Mouse (Mus musculus): ENCODE measurements around the gene Dut. TPM values are rescaled to one million over a fixed set of nuclear protein-coding genes. Genes with fewer than 3 reads are reported as not detected.

Gene Dut
- polyA plus RNA-seq, 1 experiment = 99.9 TPM

DNA sequence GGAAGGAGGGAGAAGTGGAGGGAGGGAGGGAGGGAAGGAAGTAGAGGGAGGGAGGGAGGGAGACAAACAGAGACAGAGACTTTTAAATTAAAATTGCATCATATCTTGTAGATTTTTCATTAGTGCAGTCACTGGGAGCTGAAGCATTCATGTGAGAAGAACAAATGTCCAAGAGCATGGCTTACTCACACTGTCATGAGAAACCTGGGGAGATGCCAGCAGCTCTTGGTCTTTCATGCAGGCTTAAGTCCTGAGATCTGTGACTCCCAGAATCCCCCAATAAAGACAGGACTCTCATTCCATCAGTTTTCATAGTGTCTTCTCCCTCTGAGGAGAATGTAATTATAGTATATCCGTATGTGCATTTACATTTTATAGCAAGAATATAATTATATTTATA, 28.4 kb upstream of the Dut start:
- Histone ChIP-seq H3K36me3 (ENCODE audit: control insufficient read depth, insufficient read depth) (no peaks in the 10 kb centered on the region), H3K4me3 (ENCODE audit: insufficient read depth, poor library complexity, severe bottlenecking) (no peak overlapping the region), H3ac (ENCODE audit: control insufficient read depth, insufficient read length, low read depth) (no peak overlapping the region), H3K79me2 (ENCODE audit: control insufficient read depth, insufficient read depth) (no peaks in the 10 kb centered on the region), H3K27me3 (ENCODE audit: control insufficient read depth, insufficient read depth, insufficient read length) (no peaks in the 10 kb centered on the region), H3K79me3 (ENCODE audit: low read depth) (no peaks in the 10 kb centered on the region)
- TF ChIP-seq FOSL1 (IDR thresholded peaks at IDR 0.05; ENCODE audit: insufficient read depth, low read length, poor library complexity, severe bottlenecking) (no peak), MYOG (IDR thresholded peaks at IDR 0.05; ENCODE audit: control insufficient read depth, extremely low read depth, insufficient read length) (no peak), CEBPB (IDR thresholded peaks at IDR 0.05; ENCODE audit: low read depth) (peak; percentile 5), USF1 (IDR thresholded peaks at IDR 0.05; ENCODE audit: low read depth) (no peak)

DNA sequence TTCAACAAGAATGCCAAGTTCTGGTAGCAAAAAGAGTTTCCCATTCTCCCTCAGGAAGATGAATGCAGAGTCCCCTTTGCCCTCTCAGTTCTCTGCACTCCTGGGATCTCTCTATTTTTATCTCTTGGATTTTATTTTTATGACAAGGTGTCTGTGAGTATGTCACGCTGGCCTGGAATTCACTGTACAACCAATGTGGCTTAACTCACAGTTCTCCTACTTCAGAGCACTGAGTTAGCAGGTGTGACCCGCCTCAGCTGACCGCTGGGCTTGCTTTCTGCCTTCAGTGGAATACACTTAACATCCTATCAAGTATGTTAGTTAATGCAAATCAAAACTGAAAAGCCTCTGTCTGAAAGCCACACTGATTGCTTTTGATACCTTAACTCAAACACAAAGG, 27.7 kb upstream of the Dut start:
- Histone ChIP-seq H3K4me3 (ENCODE audit: insufficient read depth, poor library complexity, severe bottlenecking) (no peak overlapping the region), H3ac (ENCODE audit: control insufficient read depth, insufficient read length, low read depth) (no peak overlapping the region), H3K36me3 (ENCODE audit: control insufficient read depth, insufficient read depth) (no peaks in the 10 kb centered on the region), H3K79me2 (ENCODE audit: control insufficient read depth, insufficient read depth) (no peaks in the 10 kb centered on the region), H3K79me3 (ENCODE audit: low read depth) (no peaks in the 10 kb centered on the region), H3K27me3 (ENCODE audit: control insufficient read depth, insufficient read depth, insufficient read length) (no peaks in the 10 kb centered on the region)
- TF ChIP-seq MYOD1 (IDR thresholded peaks at IDR 0.05; ENCODE audit: control insufficient read depth, insufficient read length, low read depth) (no peak), CTCF (IDR thresholded peaks at IDR 0.05; ENCODE audit: control insufficient read depth, insufficient read depth, insufficient read length) (no peak), CEBPB (IDR thresholded peaks at IDR 0.05; ENCODE audit: low read depth) (no peak), FOSL1 (IDR thresholded peaks at IDR 0.05; ENCODE audit: insufficient read depth, low read length, poor library complexity, severe bottlenecking) (no peak), MAX (IDR thresholded peaks at IDR 0.05) (no peak), USF1 (IDR thresholded peaks at IDR 0.05; ENCODE audit: low read depth) (no peak), MYOG (IDR thresholded peaks at IDR 0.05; ENCODE audit: control insufficient read depth, extremely low read depth, insufficient read length) (no peak)

DNA sequence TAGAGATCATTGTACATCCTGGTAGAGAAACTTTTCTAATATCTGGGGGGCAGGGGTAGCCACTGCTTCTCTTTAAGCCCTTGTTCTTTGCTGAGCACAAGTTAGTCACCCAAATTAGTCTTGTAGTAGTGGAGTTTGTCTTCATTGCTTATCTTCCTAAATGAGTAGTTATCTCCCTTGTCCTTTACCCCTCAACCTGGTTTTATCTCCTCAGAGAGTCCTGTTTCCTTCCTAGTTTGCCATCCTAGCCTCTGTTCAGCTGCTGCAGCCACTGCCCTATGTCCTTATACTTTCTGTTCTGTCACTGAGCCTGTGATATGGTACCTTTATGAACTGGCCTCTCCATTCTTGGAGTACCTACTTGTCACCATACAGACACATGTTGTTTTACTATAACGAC, 25.3 kb upstream of the Dut start:
- Histone ChIP-seq H3K79me3 (ENCODE audit: low read depth) (no peaks in the 10 kb centered on the region), H3ac (ENCODE audit: control insufficient read depth, insufficient read length, low read depth) (no peak overlapping the region), H3K79me2 (ENCODE audit: control insufficient read depth, insufficient read depth) (no peaks in the 10 kb centered on the region), H3K36me3 (ENCODE audit: control insufficient read depth, insufficient read depth) (no peaks in the 10 kb centered on the region), H3K27me3 (ENCODE audit: control insufficient read depth, insufficient read depth, insufficient read length) (no peaks in the 10 kb centered on the region), H3K4me3 (ENCODE audit: insufficient read depth, poor library complexity, severe bottlenecking) (no peak overlapping the region)
- TF ChIP-seq USF1 (IDR thresholded peaks at IDR 0.05; ENCODE audit: low read depth) (no peak), FOSL1 (IDR thresholded peaks at IDR 0.05; ENCODE audit: insufficient read depth, low read length, poor library complexity, severe bottlenecking) (no peak), CEBPB (IDR thresholded peaks at IDR 0.05; ENCODE audit: low read depth) (no peak), MYOD1 (IDR thresholded peaks at IDR 0.05; ENCODE audit: control insufficient read depth, insufficient read length, low read depth) (no peak), CTCF (IDR thresholded peaks at IDR 0.05; ENCODE audit: control insufficient read depth, insufficient read depth, insufficient read length) (no peak)

DNA sequence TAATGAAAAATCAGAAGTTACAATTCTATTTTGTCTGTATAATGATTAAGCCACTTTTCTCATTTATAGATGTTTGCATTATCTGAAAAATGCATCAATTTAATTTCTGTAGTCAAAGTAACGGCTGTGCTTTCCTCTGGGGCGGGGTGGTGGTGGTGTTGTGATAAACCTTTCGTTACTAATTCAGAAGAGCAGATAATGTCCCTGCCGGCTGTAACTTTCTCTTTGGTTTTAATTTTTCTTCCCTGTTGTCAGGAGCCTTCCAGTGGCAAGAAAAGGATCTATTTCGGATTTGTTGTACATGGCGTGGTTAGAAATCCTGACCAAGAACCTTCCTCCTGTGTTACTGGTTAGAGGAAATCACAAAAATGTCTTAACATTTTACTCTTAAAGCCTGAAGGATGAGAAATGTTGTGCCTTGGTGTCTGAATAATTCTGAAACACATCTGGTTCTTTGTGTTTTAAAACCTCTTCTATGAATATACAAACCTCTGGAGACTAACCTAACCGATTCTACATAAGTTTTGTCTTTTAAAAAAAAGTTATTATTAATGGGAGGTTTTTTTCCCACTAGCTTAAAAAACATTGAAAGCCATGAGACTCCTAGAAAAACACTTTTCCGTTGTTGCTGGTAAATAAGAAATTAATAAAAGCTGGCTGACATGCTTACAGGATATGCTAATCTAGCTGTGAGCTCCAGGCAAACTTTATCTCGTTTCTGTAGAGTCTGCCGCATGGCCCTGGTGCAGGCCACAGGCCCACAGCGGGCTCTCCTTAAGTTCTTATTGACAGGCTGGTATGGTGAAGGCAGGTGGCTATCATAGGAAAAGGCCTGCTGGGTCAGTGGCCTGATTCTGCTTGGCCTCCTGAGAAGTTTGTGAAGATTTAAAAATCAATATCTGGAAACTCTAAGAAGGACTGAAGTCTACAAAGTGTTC, 18.2 kb upstream of the Dut start:
- no peak overlapping the region for H3K4me3 ChIP-seq (ENCODE audit: insufficient read depth, poor library complexity, severe bottlenecking)
- TF ChIP-seq FOSL1 (IDR thresholded peaks at IDR 0.05; ENCODE audit: insufficient read depth, low read length, poor library complexity, severe bottlenecking) (no peak), CEBPB (IDR thresholded peaks at IDR 0.05; ENCODE audit: low read depth) (no peak), MAX (IDR thresholded peaks at IDR 0.05) (no peak), USF1 (IDR thresholded peaks at IDR 0.05; ENCODE audit: low read depth) (no peak), MYOG (IDR thresholded peaks at IDR 0.05; ENCODE audit: control insufficient read depth, extremely low read depth, insufficient read length) (no peak)
- no peaks in the 10 kb centered on the region for H3K79me2 ChIP-seq (ENCODE audit: control insufficient read depth, insufficient read depth)
- H3K79me3 ChIP-seq (ENCODE audit: low read depth) = no peaks in the 10 kb centered on the region
- H3K27me3 ChIP-seq (ENCODE audit: control insufficient read depth, insufficient read depth, insufficient read length) = no peaks in the 10 kb centered on the region
- H3K36me3 ChIP-seq (ENCODE audit: control insufficient read depth, insufficient read depth) = no peaks in the 10 kb centered on the region
- H3ac ChIP-seq (ENCODE audit: control insufficient read depth, insufficient read length, low read depth) = no peak overlapping the region

DNA sequence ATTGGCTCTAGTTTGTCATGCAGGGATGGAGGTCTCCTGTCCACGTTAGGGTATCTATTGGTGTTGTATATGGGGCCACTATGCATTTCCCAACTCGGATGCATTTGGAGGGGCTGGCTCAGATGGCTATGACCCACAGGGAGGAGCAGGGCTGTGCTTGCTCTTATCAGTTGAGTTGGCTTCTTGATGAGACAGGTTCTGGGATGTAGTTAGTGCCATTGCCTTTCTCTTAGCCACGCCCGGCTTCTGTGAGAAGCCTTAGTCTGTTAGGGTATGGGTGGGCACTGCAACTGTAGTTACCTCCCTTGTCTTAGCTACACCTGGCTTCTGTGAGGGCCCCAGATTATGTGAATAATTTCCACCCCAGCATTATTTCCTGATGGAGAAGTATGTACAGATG, 14.8 kb upstream of the Dut start:
- Histone ChIP-seq H3K27me3 (ENCODE audit: control insufficient read depth, insufficient read depth, insufficient read length) (no peaks in the 10 kb centered on the region), H3K79me3 (ENCODE audit: low read depth) (no peaks in the 10 kb centered on the region), H3K4me3 (ENCODE audit: insufficient read depth, poor library complexity, severe bottlenecking) (no peak overlapping the region), H3ac (ENCODE audit: control insufficient read depth, insufficient read length, low read depth) (no peak overlapping the region), H3K79me2 (ENCODE audit: control insufficient read depth, insufficient read depth) (no peaks in the 10 kb centered on the region), H3K36me3 (ENCODE audit: control insufficient read depth, insufficient read depth) (no peaks in the 10 kb centered on the region)
- TF ChIP-seq MYOD1 (IDR thresholded peaks at IDR 0.05; ENCODE audit: control insufficient read depth, insufficient read length, low read depth) (no peak), CEBPB (IDR thresholded peaks at IDR 0.05; ENCODE audit: low read depth) (no peak), MYOG (IDR thresholded peaks at IDR 0.05; ENCODE audit: control insufficient read depth, extremely low read depth, insufficient read length) (no peak), USF1 (IDR thresholded peaks at IDR 0.05; ENCODE audit: low read depth) (no peak), CTCF (IDR thresholded peaks at IDR 0.05; ENCODE audit: control insufficient read depth, insufficient read depth, insufficient read length) (no peak)

DNA sequence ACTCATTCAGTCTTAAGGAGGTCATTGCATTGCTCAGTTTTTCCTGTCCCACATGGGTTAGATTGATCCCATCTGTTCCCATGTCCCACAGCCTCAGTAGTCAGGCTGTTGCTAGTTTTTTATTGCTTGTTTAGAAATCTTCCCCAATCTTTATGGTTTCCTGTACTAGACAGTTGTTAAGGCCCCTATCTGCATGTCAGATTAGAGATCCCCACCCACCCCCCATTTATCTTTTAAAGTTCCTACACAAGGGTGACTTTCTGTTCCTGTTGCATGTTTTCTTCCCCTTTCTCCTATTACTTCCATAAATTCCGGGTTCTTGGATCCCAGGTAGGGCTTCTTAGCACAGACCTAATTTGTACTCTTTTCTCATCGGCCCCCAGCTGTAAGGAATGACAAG, 13.5 kb upstream of the Dut start:
- Histone ChIP-seq H3K4me3 (ENCODE audit: insufficient read depth, poor library complexity, severe bottlenecking) (no peak overlapping the region), H3K79me2 (ENCODE audit: control insufficient read depth, insufficient read depth) (no peaks in the 10 kb centered on the region), H3K36me3 (ENCODE audit: control insufficient read depth, insufficient read depth) (no peaks in the 10 kb centered on the region), H3K27me3 (ENCODE audit: control insufficient read depth, insufficient read depth, insufficient read length) (no peaks in the 10 kb centered on the region), H3K79me3 (ENCODE audit: low read depth) (no peaks in the 10 kb centered on the region), H3ac (ENCODE audit: control insufficient read depth, insufficient read length, low read depth) (no peak overlapping the region)
- TF ChIP-seq MAX (IDR thresholded peaks at IDR 0.05) (no peak), MYOD1 (IDR thresholded peaks at IDR 0.05; ENCODE audit: control insufficient read depth, insufficient read length, low read depth) (no peak)

All from C2C12 (cell line).